Mouse (Mus musculus): Measurements from ENCODE around the gene Poldip2. TPM values are rescaled to one million over a fixed set of nuclear protein-coding genes. Genes with fewer than 3 reads are reported as not detected.
"Not testable (repeated sequence)": the region's sequence is repeated elsewhere in the genome, so short reads cannot be mapped to it uniquely, and the experiment has no call there.

Gene Poldip2
- polyA plus RNA-seq, 1 experiment from 2014 or later: 130 TPM

DNA sequence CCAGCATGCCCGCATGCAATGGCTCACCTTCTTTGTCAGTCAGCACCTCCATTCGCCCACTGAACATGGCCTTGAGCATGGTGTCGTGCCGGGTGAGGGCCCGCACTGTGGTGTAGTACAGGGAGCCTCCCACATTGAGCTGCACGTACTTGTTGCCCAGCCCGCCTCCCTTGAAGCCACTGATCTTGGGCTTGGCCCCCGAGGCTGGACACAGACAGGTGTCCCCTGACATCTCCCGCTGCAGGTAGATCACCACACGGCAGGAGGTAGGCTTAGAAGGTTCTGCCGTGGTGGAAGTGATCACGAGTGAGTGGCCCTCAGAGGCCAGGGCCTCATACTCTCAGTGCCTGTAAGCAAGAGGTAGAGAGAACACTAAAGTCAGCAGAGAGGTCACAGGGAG, 18.0 kb downstream of the Poldip2 start:
- Histone ChIP-seq H3K36me3 (ENCODE audit: control insufficient read depth, insufficient read depth, low read length) (peaks cover 15% of the 10 kb centered on the region), H3K9me3 (replicated peaks; ENCODE audit: control insufficient read depth, low read length) (no peaks in the 10 kb centered on the region), H3K4me3 (ENCODE audit: low read depth, low read length) (no peak overlapping the region), H3K27ac (ENCODE audit: low read depth, low read length) (no peak overlapping the region; the same call in 1 of the 2 replicates), H3K4me2 (no peak overlapping the region), H3K4me1 (ENCODE audit: control insufficient read depth, insufficient read depth, low read length) (peaks cover 10% of the 10 kb centered on the region), H3K27me3 (ENCODE audit: control insufficient read depth, insufficient read depth, low read length) (no peaks in the 10 kb centered on the region), H3K9ac (ENCODE audit: low read depth, low read length) (no peak overlapping the region)
- 88% methylated on average over 12 of the region's 12 CpGs for WGBS (ENCODE audit: insufficient replicate concordance)
- ATAC-seq (replicated peaks; ENCODE audit: insufficient number of reproducible peaks, low FRiP score, low TSS enrichment): no peak

DNA sequence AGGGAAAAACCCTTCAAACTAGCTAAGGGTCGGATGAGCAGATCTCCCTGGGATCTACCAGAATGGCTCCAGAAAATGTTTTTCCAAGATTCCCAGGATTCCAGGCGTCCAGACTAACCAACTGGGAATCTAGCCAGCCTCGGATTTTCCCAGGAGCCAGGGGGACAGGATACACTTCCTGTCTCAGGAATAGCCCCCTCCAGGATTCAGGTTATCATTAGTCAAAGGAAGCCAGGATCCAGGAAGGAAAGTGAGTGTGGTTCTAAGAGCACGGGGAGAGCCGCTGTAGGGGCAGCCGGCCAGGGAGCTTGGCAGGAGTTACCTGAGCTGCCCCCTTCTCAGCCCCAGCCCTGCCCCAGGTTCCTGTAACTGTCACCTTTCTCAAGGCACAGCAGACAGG, 19.1 kb downstream of the Poldip2 start:
- Histone ChIP-seq H3K4me3 (ENCODE audit: low read depth, low read length) (no peak overlapping the region), H3K4me2 (peak overlapping the region; percentile 19; the same call in 1 of the 2 replicates), H3K36me3 (ENCODE audit: control insufficient read depth, insufficient read depth, low read length) (peaks cover 11% of the 10 kb centered on the region), H3K4me1 (ENCODE audit: control insufficient read depth, insufficient read depth, low read length) (peaks cover 12% of the 10 kb centered on the region), H3K27ac (ENCODE audit: low read depth, low read length) (peak overlapping the region; percentile 76), H3K9ac (ENCODE audit: low read depth, low read length) (no peak overlapping the region), H3K27me3 (ENCODE audit: control insufficient read depth, insufficient read depth, low read length) (no peaks in the 10 kb centered on the region), H3K9me3 (replicated peaks; ENCODE audit: control insufficient read depth, low read length) (no peaks in the 10 kb centered on the region)
- no peak for ATAC-seq (replicated peaks; ENCODE audit: insufficient number of reproducible peaks, low FRiP score, low TSS enrichment)
- WGBS (ENCODE audit: insufficient replicate concordance): 61% methylated on average over 6 of the region's 6 CpGs

DNA sequence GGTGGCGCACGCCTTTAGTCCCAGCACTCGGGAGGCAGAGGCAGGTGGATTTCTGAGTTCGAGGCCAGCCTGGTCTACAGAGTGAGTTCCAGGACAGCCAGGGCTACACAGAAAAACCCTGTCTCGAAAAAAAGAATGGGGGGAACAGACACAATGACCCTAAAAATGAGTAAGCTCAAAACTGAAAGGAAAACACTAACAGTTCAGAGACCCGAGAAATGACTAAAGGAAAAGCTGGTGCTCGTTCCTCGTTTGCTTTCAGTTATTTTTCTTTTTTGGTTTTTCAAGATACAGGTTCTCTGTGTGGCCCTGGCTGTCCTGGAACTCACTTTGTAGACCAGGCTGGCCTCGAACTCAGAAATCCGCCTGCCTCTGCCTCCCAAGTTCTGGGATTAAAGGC, 19.5 kb downstream of the Poldip2 start:
- H3K4me3 ChIP-seq (ENCODE audit: low read depth, low read length); ATAC-seq (replicated peaks; ENCODE audit: insufficient number of reproducible peaks, low FRiP score, low TSS enrichment); H3K4me2 ChIP-seq; H3K36me3 ChIP-seq (ENCODE audit: control insufficient read depth, insufficient read depth, low read length); H3K9me3 ChIP-seq (replicated peaks; ENCODE audit: control insufficient read depth, low read length); H3K27me3 ChIP-seq (ENCODE audit: control insufficient read depth, insufficient read depth, low read length); H3K9ac ChIP-seq (ENCODE audit: low read depth, low read length): not testable (repeated sequence)
- Histone ChIP-seq H3K4me1 (ENCODE audit: control insufficient read depth, insufficient read depth, low read length) (peaks cover 12% of the 10 kb centered on the region), H3K27ac (ENCODE audit: low read depth, low read length) (peak overlapping the region; percentile 76)
- 87% methylated on average over 10 of the region's 10 CpGs for WGBS (ENCODE audit: insufficient replicate concordance)

DNA sequence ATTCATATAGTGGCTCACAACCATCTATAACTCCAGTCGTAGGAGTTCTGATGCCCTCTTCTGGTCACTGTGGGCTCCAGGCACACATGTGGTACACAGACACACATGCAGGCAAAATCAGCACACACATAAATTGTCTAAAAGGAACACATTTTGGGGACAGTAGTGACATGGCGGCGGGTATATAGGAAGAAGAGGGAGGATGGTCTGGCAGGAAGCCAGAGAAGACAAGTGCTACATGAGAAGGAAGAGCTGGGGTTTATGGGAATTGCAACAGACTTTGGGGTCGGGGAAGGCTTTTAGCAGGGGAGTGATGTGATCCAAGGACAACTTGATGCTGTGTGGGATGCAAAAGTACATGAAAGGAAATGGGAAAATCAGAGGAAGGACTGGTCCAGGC, 22.5 kb downstream of the Poldip2 start:
- Histone ChIP-seq H3K27me3 (ENCODE audit: control insufficient read depth, insufficient read depth, low read length) (no peaks in the 10 kb centered on the region), H3K27ac (ENCODE audit: low read depth, low read length) (peak overlapping the region; percentile 95; the same call in 1 of the 2 replicates), H3K9ac (ENCODE audit: low read depth, low read length) (peak overlapping the region; percentile 81), H3K9me3 (replicated peaks; ENCODE audit: control insufficient read depth, low read length) (no peaks in the 10 kb centered on the region), H3K36me3 (ENCODE audit: control insufficient read depth, insufficient read depth, low read length) (peaks cover 5% of the 10 kb centered on the region), H3K4me2 (peak overlapping the region; percentile 70), H3K4me1 (ENCODE audit: control insufficient read depth, insufficient read depth, low read length) (peaks cover 23% of the 10 kb centered on the region), H3K4me3 (ENCODE audit: low read depth, low read length) (peak overlapping the region; percentile 67)
- ATAC-seq (replicated peaks; ENCODE audit: insufficient number of reproducible peaks, low FRiP score, low TSS enrichment): no peak
- WGBS (ENCODE audit: insufficient replicate concordance): 79% methylated on average over 4 of the region's 4 CpGs

DNA sequence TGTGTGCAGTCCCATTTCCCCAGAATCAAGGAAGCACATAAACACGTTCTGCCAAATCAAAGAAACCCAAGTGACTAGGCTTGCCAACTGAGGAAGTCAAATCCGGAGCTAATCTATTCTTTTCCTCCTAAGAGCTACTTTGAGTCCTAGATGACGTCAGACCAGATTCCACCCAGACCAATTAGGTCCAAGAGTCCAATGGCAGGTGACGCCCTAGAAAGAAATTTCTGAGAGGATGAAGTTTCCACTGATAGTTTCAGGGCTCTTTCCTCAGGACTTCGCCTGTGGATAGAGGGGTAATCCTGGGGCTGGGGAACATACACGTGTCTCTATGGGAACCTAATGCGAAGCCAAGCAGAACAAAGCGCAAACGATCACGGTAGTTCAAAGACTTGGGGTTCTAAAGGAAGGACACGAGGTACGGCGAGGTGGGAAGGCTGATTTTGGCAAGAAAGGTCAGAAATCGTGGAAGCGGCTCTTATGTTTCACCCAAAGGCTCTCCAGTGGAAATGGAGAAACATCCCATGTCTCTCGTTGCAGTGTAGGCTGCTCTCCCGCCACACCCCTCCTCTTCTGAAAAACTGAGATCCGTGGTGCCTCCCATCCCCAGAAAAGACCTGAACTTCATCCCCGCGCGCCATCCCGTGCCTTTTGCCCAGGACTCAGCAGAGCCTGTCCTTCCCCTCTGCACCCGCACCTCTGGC, 23.5 kb downstream of the Poldip2 start:
- peak overlapping the region; percentile 67 for H3K4me3 ChIP-seq (ENCODE audit: low read depth, low read length)
- H3K27ac ChIP-seq (ENCODE audit: low read depth, low read length): peak overlapping the region; percentile 95
- peak; percentile 23 for ATAC-seq (replicated peaks; ENCODE audit: insufficient number of reproducible peaks, low FRiP score, low TSS enrichment)
- peak overlapping the region; percentile 81 for H3K9ac ChIP-seq (ENCODE audit: low read depth, low read length)
- peak overlapping the region; percentile 70 for H3K4me2 ChIP-seq
- peaks cover 23% of the 10 kb centered on the region for H3K4me1 ChIP-seq (ENCODE audit: control insufficient read depth, insufficient read depth, low read length)
- no peaks in the 10 kb centered on the region for H3K27me3 ChIP-seq (ENCODE audit: control insufficient read depth, insufficient read depth, low read length)
- H3K36me3 ChIP-seq (ENCODE audit: control insufficient read depth, insufficient read depth, low read length): peaks cover 5% of the 10 kb centered on the region; the same call in 1 of the 2 replicates
- under 1% methylated on average over 23 of the region's 23 CpGs for WGBS (ENCODE audit: insufficient replicate concordance)
- H3K9me3 ChIP-seq (replicated peaks; ENCODE audit: control insufficient read depth, low read length): no peaks in the 10 kb centered on the region

DNA sequence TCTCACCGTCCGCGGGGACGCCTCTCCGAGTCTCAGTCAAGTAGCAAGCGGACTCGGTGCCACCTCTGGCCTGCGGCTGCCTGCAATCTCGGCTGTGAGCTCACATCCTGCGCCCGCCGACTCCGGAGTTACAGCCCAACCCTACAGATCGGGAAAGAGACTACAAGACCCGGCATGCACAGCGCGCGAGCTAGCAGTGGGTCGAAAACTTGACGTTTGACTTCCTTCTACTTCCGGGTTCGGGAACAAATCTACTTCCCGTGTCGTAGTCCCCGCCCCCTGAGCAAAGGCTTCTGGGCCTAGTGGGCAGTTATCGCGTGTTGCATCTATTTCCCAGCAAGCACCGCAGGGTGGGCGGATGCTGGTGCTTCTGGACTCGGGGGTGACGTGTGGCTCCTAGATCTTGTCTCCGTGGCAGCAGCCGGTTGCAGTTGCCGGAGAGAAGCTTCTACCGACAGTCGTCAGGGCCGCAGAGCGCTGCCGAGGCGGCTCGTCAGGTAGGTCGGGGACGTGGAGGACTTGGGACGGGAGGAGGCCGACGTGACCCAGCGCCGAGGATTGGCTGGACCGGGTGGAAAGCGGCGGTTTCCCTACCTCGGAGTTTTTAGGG, 24.2 kb downstream of the Poldip2 start, which contains the start of the genes Tnfaip1 and Ift20:
TSS of gene Tnfaip1 (minus strand) at position 253 of the 610 bp plus-strand sequence.
TSS of gene Ift20 (plus strand) at position 282 of the 610 bp plus-strand sequence.
- 0% methylated on average over 52 of the region's 52 CpGs for WGBS (ENCODE audit: insufficient replicate concordance)
- no peaks in the 10 kb centered on the region for H3K27me3 ChIP-seq (ENCODE audit: control insufficient read depth, insufficient read depth, low read length)
- H3K9ac ChIP-seq (ENCODE audit: low read depth, low read length): peak within 1 kb of the TSS; percentile 81
- H3K9me3 ChIP-seq (replicated peaks; ENCODE audit: control insufficient read depth, low read length): no peaks in the 10 kb centered on the region
- peaks cover 7% of the 10 kb centered on the region; the same call in 1 of the 2 replicates for H3K36me3 ChIP-seq (ENCODE audit: control insufficient read depth, insufficient read depth, low read length)
- H3K4me1 ChIP-seq (ENCODE audit: control insufficient read depth, insufficient read depth, low read length): peaks cover 19% of the 10 kb centered on the region
- peak within 1 kb of the TSS; percentile 67 for H3K4me3 ChIP-seq (ENCODE audit: low read depth, low read length)
- ATAC-seq (replicated peaks; ENCODE audit: insufficient number of reproducible peaks, low FRiP score, low TSS enrichment): peak; percentile 93
- H3K27ac ChIP-seq (ENCODE audit: low read depth, low read length): peak within 1 kb of the TSS; percentile 95
- H3K4me2 ChIP-seq: peak within 1 kb of the TSS; percentile 70

DNA sequence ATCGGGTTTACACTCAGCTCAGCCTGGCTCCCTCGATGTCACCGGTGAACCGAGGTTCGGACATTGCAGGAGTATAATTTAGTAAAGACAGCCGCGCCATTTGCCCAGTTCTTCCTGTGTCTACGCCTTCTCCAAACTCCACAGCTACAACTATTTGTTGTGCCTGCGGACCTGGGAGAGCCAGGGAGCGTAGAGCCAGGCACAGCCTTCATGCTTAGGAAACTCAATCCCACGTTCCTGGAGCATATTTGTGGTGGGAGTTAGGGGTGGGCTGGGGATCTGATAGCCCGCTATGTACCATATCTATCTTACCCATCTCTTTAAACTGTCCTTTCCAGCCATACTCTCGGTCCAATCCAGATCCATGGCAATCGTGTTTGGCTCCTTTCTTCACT, 24.7 kb downstream of the Poldip2 start:
- Histone ChIP-seq H3K4me3 (ENCODE audit: low read depth, low read length) (peak overlapping the region; percentile 67), H3K9me3 (replicated peaks; ENCODE audit: control insufficient read depth, low read length) (no peaks in the 10 kb centered on the region)

DNA sequence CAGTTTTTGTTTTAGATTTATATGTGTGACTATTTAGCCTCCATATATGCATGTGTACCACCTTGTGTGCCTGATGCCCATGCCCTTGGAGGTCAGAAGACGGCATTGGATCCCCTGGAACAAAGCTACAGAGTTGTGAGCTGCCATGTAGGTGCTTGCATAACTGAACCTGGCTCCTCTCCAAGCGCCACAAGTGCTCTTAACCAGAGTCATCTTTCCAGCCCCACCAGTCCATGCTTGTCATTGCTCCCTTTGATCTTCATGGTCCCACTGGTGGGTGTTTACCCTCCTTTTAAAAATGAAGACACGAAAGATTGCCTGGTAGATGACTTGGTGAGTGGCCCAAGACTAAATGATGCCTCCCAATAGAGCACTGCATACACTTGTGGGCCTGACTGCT, 28.4 kb downstream of the Poldip2 start:
- Histone ChIP-seq H3K36me3 (ENCODE audit: control insufficient read depth, insufficient read depth, low read length) (peaks cover 16% of the 10 kb centered on the region; the same call in 1 of the 2 replicates), H3K4me1 (ENCODE audit: control insufficient read depth, insufficient read depth, low read length) (peaks cover 11% of the 10 kb centered on the region), H3K4me3 (ENCODE audit: low read depth, low read length) (no peak overlapping the region), H3K27ac (ENCODE audit: low read depth, low read length) (no peak overlapping the region), H3K9me3 (replicated peaks; ENCODE audit: control insufficient read depth, low read length) (no peaks in the 10 kb centered on the region), H3K4me2 (no peak overlapping the region), H3K9ac (ENCODE audit: low read depth, low read length) (no peak overlapping the region), H3K27me3 (ENCODE audit: control insufficient read depth, insufficient read depth, low read length) (no peaks in the 10 kb centered on the region)
- 85% methylated on average over 3 of the region's 3 CpGs for WGBS (ENCODE audit: insufficient replicate concordance)
- ATAC-seq (replicated peaks; ENCODE audit: insufficient number of reproducible peaks, low FRiP score, low TSS enrichment): no peak

More for the DNA sequence above, 24.7 kb downstream of the Poldip2 start:
- no peak for ATAC-seq (replicated peaks; ENCODE audit: insufficient number of reproducible peaks, low FRiP score, low TSS enrichment)
- 2% methylated on average over 14 of the region's 14 CpGs for WGBS (ENCODE audit: insufficient replicate concordance)
- Histone ChIP-seq H3K9ac (ENCODE audit: low read depth, low read length) (peak overlapping the region; percentile 81), H3K27me3 (ENCODE audit: control insufficient read depth, insufficient read depth, low read length) (no peaks in the 10 kb centered on the region), H3K36me3 (ENCODE audit: control insufficient read depth, insufficient read depth, low read length) (peaks cover 7% of the 10 kb centered on the region; the same call in 1 of the 2 replicates), H3K4me2 (peak overlapping the region; percentile 70), H3K4me1 (ENCODE audit: control insufficient read depth, insufficient read depth, low read length) (peaks cover 19% of the 10 kb centered on the region), H3K27ac (ENCODE audit: low read depth, low read length) (peak overlapping the region; percentile 76)

Data from heart, embryonic 11.5 days (tissue).